Mouse (Mus musculus) heart, embryonic 10.5 days (tissue): ENCODE data around the gene Atp11c. TPM values are rescaled to one million over a fixed set of nuclear protein-coding genes. Genes with fewer than 3 reads are reported as not detected.

ENCODE experiments used
- DNase-seq: peaks from one replicate; pipeline ENCODE4 v3.0.0-alpha.2; 2017; ENCODE audit warnings: low spot score
- H3K27ac ChIP-seq: fragments of 300-500 bp; sonication (generic); 2 replicates; pipeline ENCODE4 v1.5.1; 2016; ENCODE audit warnings: mild to moderate bottlenecking
- H3K27me3 ChIP-seq: fragments of 300-500 bp; sonication (generic); 2 replicates; pipeline ENCODE4 v1.6.1; 2016; ENCODE audit warnings: mild to moderate bottlenecking; ENCODE audit not compliant: poor library complexity, insufficient read depth, severe bottlenecking
- H3K36me3 ChIP-seq: fragments of 300-500 bp; sonication (generic); 2 replicates; pipeline ENCODE4 v1.6.1; 2016; ENCODE audit warnings: mild to moderate bottlenecking, moderate library complexity
- H3K4me1 ChIP-seq: fragments of 300-500 bp; sonication (generic); 2 replicates; pipeline ENCODE4 v1.6.1; 2016; ENCODE audit warnings: mild to moderate bottlenecking
- H3K4me3 ChIP-seq: fragments of 300-500 bp; sonication (generic); 2 replicates; pipeline ENCODE4 v1.5.1; 2016; ENCODE audit warnings: mild to moderate bottlenecking, moderate library complexity
- H3K9me3 ChIP-seq: fragments of 300-500 bp; sonication (generic); 2 replicates; pipeline ENCODE4 v1.6.1; 2016; ENCODE audit warnings: mild to moderate bottlenecking, moderate library complexity
- WGBS: fragments of 180-500 bp; shearing (Covaris S2); methylation state at CpG from one replicate; pipeline ENCODE4 v1.1.7; 2016; 5-methylcytosine and 5-hydroxymethylcytosine counted together
- polyA plus RNA-seq: library from polyadenylated mRNA; unstranded; fragments of >200 nt; fragmentation: Nextera tagmentation; extraction: Ambion mirVana; gene quantifications from 2 replicates; pipeline ENCODE4 v1.2.1, GENCODE M21; 2016

The Atp11c gene
- 6.0 and 7.8 TPM in 2 replicates for polyA plus RNA-seq

- no peak for DNase-seq
- Histone ChIP-seq H3K9me3 (no peaks in the 10 kb centered on the region), H3K27ac (no peak within 1 kb of the TSS), H3K27me3 (no peaks in the 10 kb centered on the region), H3K36me3 (no peaks in the 10 kb centered on the region), H3K4me3 (no peak within 1 kb of the TSS), H3K4me1 (no peaks in the 10 kb centered on the region)
- 72% methylated on average over 2 of the region's 2 CpGs for WGBS
These were observed at the start of gene Atp11c for GRCm38 (mm10) chrX:60592598-60592997. TSS of gene Atp11c (minus strand) at chrX:60592698.

GRCm38 (mm10) chrX:60609202-60609601, 16.7 kb upstream of the Atp11c start:
- Histone ChIP-seq H3K27ac (no peak overlapping the region), H3K36me3 (no peaks in the 10 kb centered on the region), H3K9me3 (no peaks in the 10 kb centered on the region), H3K4me3 (no peak overlapping the region), H3K27me3 (no peaks in the 10 kb centered on the region), H3K4me1 (no peaks in the 10 kb centered on the region)
- 37% methylated on average over 3 of the region's 3 CpGs for WGBS
- no peak for DNase-seq

- no peak for DNase-seq
- 35% methylated on average over 1 of the region's 1 CpGs for WGBS
- H3K27ac ChIP-seq, result no peak overlapping the region
- no peaks in the 10 kb centered on the region for H3K4me1 ChIP-seq
- no peak overlapping the region for H3K4me3 ChIP-seq
- H3K9me3 ChIP-seq, result no peaks in the 10 kb centered on the region
- no peaks in the 10 kb centered on the region for H3K36me3 ChIP-seq
- H3K27me3 ChIP-seq, result no peaks in the 10 kb centered on the region
These were observed 22.0 kb downstream of the Atp11c start for GRCm38 (mm10) chrX:60570539-60570938.

- DNase-seq, result no peak
- H3K4me3 ChIP-seq, result no peak overlapping the region
- H3K4me1 ChIP-seq, result no peaks in the 10 kb centered on the region
- no peaks in the 10 kb centered on the region for H3K36me3 ChIP-seq
- no peak overlapping the region for H3K27ac ChIP-seq
- H3K27me3 ChIP-seq, result no peaks in the 10 kb centered on the region
- H3K9me3 ChIP-seq, result no peaks in the 10 kb centered on the region
These were observed 23.5 kb downstream of the Atp11c start for GRCm38 (mm10) chrX:60569047-60569446.

- Histone ChIP-seq H3K9me3 (no peaks in the 10 kb centered on the region), H3K4me1 (no peaks in the 10 kb centered on the region), H3K4me3 (no peak overlapping the region), H3K27ac (no peak overlapping the region), H3K27me3 (no peaks in the 10 kb centered on the region), H3K36me3 (no peaks in the 10 kb centered on the region)
- 62% methylated on average over 4 of the region's 4 CpGs for WGBS
- no peak for DNase-seq
These were observed 37.3 kb downstream of the Atp11c start for GRCm38 (mm10) chrX:60555242-60555641.

GRCm38 (mm10) chrX:60547444-60548304, 44.8 kb downstream of the Atp11c start:
- WGBS, result 26% methylated on average over 93 of the region's 113 CpGs
- Histone ChIP-seq H3K27ac (peak overlapping the region; percentile 80), H3K27me3 (peaks cover 19% of the 10 kb centered on the region; the same call in 1 of the 2 replicates)

GRCm38 (mm10) chrX:60547098-60547443, 45.4 kb downstream of the Atp11c start:
- no peak for DNase-seq
- Histone ChIP-seq H3K27ac (peak overlapping the region; percentile 80; the same call in 1 of the 2 replicates), H3K9me3 (no peaks in the 10 kb centered on the region), H3K27me3 (peaks cover 19% of the 10 kb centered on the region; the same call in 1 of the 2 replicates), H3K36me3 (no peaks in the 10 kb centered on the region), H3K4me1 (no peaks in the 10 kb centered on the region), H3K4me3 (peak overlapping the region; percentile 63)
- 17% methylated on average over 16 of the region's 16 CpGs for WGBS

More at GRCm38 (mm10) chrX:60547444-60548304, 44.8 kb downstream of the Atp11c start:
- H3K4me3 ChIP-seq, result peak overlapping the region; percentile 63
- peak; percentile 70 for DNase-seq
- H3K36me3 ChIP-seq, result no peaks in the 10 kb centered on the region
- H3K9me3 ChIP-seq, result no peaks in the 10 kb centered on the region
- no peaks in the 10 kb centered on the region for H3K4me1 ChIP-seq

GRCm38 (mm10) chrX:60545906-60546305, 46.6 kb downstream of the Atp11c start:
- H3K27ac ChIP-seq, result no peak overlapping the region
- no peak for DNase-seq
- no peak overlapping the region for H3K4me3 ChIP-seq
- H3K9me3 ChIP-seq, result no peaks in the 10 kb centered on the region
- H3K27me3 ChIP-seq, result peaks cover 19% of the 10 kb centered on the region; the same call in 1 of the 2 replicates
- WGBS, result 61% methylated on average over 3 of the region's 3 CpGs
- H3K4me1 ChIP-seq, result no peaks in the 10 kb centered on the region
- no peaks in the 10 kb centered on the region for H3K36me3 ChIP-seq

- WGBS, result 31% methylated on average over 1 of the region's 1 CpGs
- Histone ChIP-seq H3K27me3 (peaks cover 19% of the 10 kb centered on the region; the same call in 1 of the 2 replicates), H3K27ac (no peak overlapping the region), H3K4me3 (no peak overlapping the region), H3K36me3 (no peaks in the 10 kb centered on the region), H3K4me1 (no peaks in the 10 kb centered on the region), H3K9me3 (no peaks in the 10 kb centered on the region)
- DNase-seq, result no peak
These were observed 47.1 kb downstream of the Atp11c start for GRCm38 (mm10) chrX:60545444-60545843.

GRCm38 (mm10) chrX:60544098-60544497, 48.4 kb downstream of the Atp11c start:
- Histone ChIP-seq H3K4me3 (no peak overlapping the region), H3K36me3 (no peaks in the 10 kb centered on the region), H3K4me1 (no peaks in the 10 kb centered on the region), H3K27ac (no peak overlapping the region), H3K27me3 (peaks cover 19% of the 10 kb centered on the region; the same call in 1 of the 2 replicates), H3K9me3 (no peaks in the 10 kb centered on the region)
- 56% methylated on average over 4 of the region's 4 CpGs for WGBS
- no peak for DNase-seq

- DNase-seq, result no peak
- Histone ChIP-seq H3K27me3 (peaks cover 10% of the 10 kb centered on the region; the same call in 1 of the 2 replicates), H3K4me1 (no peaks in the 10 kb centered on the region), H3K9me3 (no peaks in the 10 kb centered on the region), H3K36me3 (no peaks in the 10 kb centered on the region), H3K4me3 (no peak overlapping the region), H3K27ac (no peak overlapping the region)
- 48% methylated on average over 1 of the region's 1 CpGs for WGBS
These were observed 49.6 kb downstream of the Atp11c start for GRCm38 (mm10) chrX:60542901-60543300.

- no peak for DNase-seq
- no peaks in the 10 kb centered on the region for H3K4me1 ChIP-seq
- no peak within 1 kb of the TSS for H3K27ac ChIP-seq
- peaks cover 4% of the 10 kb centered on the region; the same call in 1 of the 2 replicates for H3K27me3 ChIP-seq
- H3K36me3 ChIP-seq, result no peaks in the 10 kb centered on the region
- H3K9me3 ChIP-seq, result no peaks in the 10 kb centered on the region
- H3K4me3 ChIP-seq, result no peak within 1 kb of the TSS
These were observed 53.3 kb downstream of the Atp11c start, which contains the start of gene Gm7073 for GRCm38 (mm10) chrX:60539149-60539548. TSS of gene Gm7073 (minus strand) at chrX:60539249.

- H3K27ac ChIP-seq, result no peak overlapping the region
- no peaks in the 10 kb centered on the region for H3K9me3 ChIP-seq
- DNase-seq, result peak; percentile 73
- no peak overlapping the region for H3K4me3 ChIP-seq
- H3K27me3 ChIP-seq, result no peaks in the 10 kb centered on the region
- H3K4me1 ChIP-seq, result no peaks in the 10 kb centered on the region
- no peaks in the 10 kb centered on the region for H3K36me3 ChIP-seq
These were observed 88.5 kb downstream of the Atp11c start for GRCm38 (mm10) chrX:60503995-60504394.
